Mouse (Mus musculus) bone marrow, adult 2 months (tissue): ENCODE measurements at regions not wholly inside any gene's neighbourhood (a gene's known extent, or its start where the extent isn't known, plus 50 kb on each side); places are given as distances from the start of the nearest gene placed in this dataset.

Source experiments
- CTCF ChIP-seq: fragments of 200-500 bp; IDR thresholded peaks from 2 replicates; pipeline ENCODE4 v1.5.1; 2011; ENCODE audit warnings: low read length, control low read depth; ENCODE audit not compliant: control insufficient read depth, insufficient read depth
- POLR2A ChIP-seq: fragments of 200-500 bp; IDR thresholded peaks from 2 replicates; pipeline ENCODE4 v1.6.1; 2011; ENCODE audit warnings: low read depth, mild to moderate bottlenecking, control low read depth, low read length, borderline replicate concordance; ENCODE audit not compliant: control insufficient read depth

- TF ChIP-seq CTCF (no peak), POLR2A (no peak)
Measured at GRCm38 (mm10) chr10:60925644-60926043, 94.3 kb upstream of the Unc5b start.
